Mouse (Mus musculus) olfactory bulb, adult 2 months (tissue): ENCODE measurements around the gene Dusp10. TPM values are rescaled to one million over a fixed set of nuclear protein-coding genes. Genes with fewer than 3 reads are reported as not detected.

ENCODE experiments used
- H3K27ac ChIP-seq: fragments of 200-500 bp; 2 replicates; pipeline ENCODE4 v1.5.1; 2012; ENCODE audit warnings: low read depth, low read length; ENCODE audit not compliant: insufficient read depth
- H3K4me1 ChIP-seq: fragments of 200-500 bp; 2 replicates; pipeline ENCODE4 v1.6.1; 2012; ENCODE audit warnings: low read length; ENCODE audit not compliant: control insufficient read depth, insufficient read depth
- H3K4me3 ChIP-seq: fragments of 200-500 bp; 2 replicates; pipeline ENCODE4 v1.5.1; 2012; ENCODE audit warnings: mild to moderate bottlenecking, low read depth, low read length, moderate library complexity; ENCODE audit not compliant: insufficient read depth
- CTCF ChIP-seq: fragments of 200-500 bp; IDR thresholded peaks from 2 replicates; pipeline ENCODE4 v1.5.1; 2012; ENCODE audit warnings: low read depth, mild to moderate bottlenecking, low read length, moderate library complexity; ENCODE audit not compliant: insufficient read depth
- POLR2A ChIP-seq: fragments of 200-500 bp; IDR thresholded peaks from 2 replicates; pipeline ENCODE4 v1.6.1; 2012; ENCODE audit warnings: mild to moderate bottlenecking, low read depth, low read length, moderate library complexity; ENCODE audit not compliant: insufficient read depth
- WGBS: fragments of 180-500 bp; shearing (Covaris S2); methylation state at CpG from one replicate; pipeline ENCODE4 v1.1.7; 2018; 5-methylcytosine and 5-hydroxymethylcytosine counted together
- polyA plus RNA-seq: library from polyadenylated mRNA; stranded (reverse); fragments of >200 nt; gene quantifications from 2 replicates; pipeline ENCODE4 v1.2.4, GENCODE M21; 2012; ENCODE audit warnings: low replicate concordance; ENCODE audit not compliant: missing spikeins, insufficient read depth, insufficient read length

The Dusp10 gene
- polyA plus RNA-seq, 1 experiment: not detected

DNA sequence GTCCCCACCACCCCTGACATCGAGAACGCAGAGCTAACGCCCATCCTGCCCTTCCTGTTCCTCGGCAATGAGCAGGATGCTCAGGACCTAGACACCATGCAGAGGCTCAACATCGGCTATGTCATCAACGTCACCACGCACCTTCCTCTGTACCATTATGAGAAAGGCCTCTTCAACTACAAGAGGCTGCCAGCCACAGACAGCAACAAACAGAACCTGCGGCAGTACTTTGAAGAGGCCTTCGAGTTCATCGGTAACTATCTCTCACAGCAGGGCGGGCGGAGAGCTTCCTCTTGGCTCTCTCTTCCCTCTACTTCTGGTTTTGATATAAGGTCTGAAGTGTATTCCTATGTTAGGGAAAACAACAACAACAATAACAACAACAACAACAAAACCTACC, 55.9 kb downstream of the Dusp10 start:
- Histone ChIP-seq H3K4me1 (peaks cover 10% of the 10 kb centered on the region), H3K4me3 (no peak overlapping the region), H3K27ac (no peak overlapping the region)
- no peak for TF ChIP-seq CTCF
- TF ChIP-seq POLR2A: no peak
- WGBS: 97% methylated on average over 12 of the region's 12 CpGs

DNA sequence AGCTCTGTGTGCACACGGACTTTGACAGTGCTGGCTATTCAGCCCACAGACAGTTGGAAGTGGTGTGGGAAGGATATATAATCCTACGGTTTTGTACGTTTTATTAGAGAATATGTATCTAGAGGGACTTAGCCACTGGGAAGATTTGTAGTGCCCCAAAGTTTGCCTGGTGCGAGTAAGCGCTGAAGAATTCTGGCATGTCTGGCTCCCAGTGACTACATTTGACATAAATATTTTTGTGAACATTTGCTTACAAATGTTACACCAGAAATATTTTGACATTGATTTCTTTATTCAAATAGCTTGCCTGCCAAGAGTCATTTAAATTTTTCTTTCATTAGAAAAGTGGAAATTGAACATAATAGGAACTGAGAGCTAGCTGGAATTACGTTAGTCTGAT, 63.0 kb downstream of the Dusp10 start:
- no peak overlapping the region for H3K4me3 ChIP-seq
- no peak overlapping the region for H3K27ac ChIP-seq
- no peaks in the 10 kb centered on the region for H3K4me1 ChIP-seq
- TF ChIP-seq CTCF: no peak
- TF ChIP-seq POLR2A: no peak
- 83% methylated on average over 6 of the region's 6 CpGs for WGBS

DNA sequence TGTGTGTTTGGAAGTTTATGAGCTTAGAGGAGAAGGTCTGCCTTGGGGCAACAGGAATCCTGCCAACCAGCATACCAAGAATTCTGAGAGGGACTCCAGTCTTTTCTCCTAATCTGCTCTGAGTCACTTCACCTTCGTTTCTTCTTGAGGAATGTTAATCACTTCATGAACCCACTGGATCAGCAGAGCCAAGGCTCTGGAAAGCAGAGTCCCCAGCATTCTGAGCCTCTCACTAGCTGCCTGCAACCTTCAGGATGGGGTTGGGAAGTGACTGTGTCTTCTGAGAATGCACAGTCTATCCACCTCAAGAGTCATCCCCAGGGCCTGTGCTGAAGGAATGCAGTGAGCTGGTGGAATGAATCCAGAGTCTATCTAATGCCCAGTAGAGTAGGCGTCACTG, 63.7 kb downstream of the Dusp10 start:
- H3K27ac ChIP-seq: no peak overlapping the region
- WGBS: 47% methylated on average over 2 of the region's 2 CpGs

DNA sequence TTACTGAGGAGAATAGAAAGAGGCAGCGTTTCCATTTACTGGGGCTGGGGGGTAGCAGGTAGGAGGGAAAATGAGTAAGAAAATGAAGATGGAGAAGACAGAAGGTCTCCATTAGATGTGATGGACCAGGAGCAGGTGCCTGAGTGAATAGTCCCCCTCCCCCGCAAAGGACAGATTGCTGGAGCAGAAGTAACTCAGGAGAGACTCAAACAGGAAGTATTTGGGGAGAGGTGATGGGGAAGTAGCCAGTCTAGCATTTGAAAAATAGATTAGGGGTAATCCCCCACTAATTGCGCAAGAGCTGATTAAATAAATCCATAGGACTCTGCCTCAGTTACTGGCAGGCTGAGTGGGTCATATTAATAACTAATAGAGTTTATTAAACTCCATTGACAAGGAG, 66.2 kb downstream of the Dusp10 start:
- 93% methylated on average over 3 of the region's 3 CpGs for WGBS
- H3K4me3 ChIP-seq: no peak overlapping the region

More for the DNA sequence above, 63.7 kb downstream of the Dusp10 start:
- H3K4me1 ChIP-seq: no peaks in the 10 kb centered on the region
- H3K4me3 ChIP-seq: no peak overlapping the region
- TF ChIP-seq CTCF (no peak), POLR2A (no peak)

DNA sequence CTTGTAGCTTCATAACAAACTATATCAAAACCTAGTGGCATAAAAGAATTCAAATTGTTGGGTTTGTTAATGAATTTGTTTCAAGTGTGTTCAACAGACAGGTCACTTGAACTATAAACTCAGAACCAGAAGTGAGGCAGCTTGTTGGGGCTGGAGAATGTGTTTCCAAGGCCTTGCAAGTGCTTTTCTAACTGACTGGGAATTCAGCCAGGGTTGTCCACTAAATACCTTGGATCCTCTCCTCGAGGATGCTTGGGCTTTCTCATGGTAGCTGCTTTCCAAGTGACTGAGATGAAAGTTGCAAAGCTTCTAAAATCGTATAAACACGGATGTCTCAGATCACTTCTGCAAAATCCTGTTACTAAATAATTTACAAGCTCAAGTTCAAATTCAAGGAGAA, 69.6 kb downstream of the Dusp10 start:
- TF ChIP-seq CTCF: no peak
- TF ChIP-seq POLR2A: no peak
- WGBS: 49% methylated on average over 3 of the region's 3 CpGs
- no peak overlapping the region for H3K4me3 ChIP-seq

More for the DNA sequence above, 66.2 kb downstream of the Dusp10 start:
- TF ChIP-seq POLR2A (no peak), CTCF (no peak)
- Histone ChIP-seq H3K4me1 (no peaks in the 10 kb centered on the region), H3K27ac (no peak overlapping the region)

DNA sequence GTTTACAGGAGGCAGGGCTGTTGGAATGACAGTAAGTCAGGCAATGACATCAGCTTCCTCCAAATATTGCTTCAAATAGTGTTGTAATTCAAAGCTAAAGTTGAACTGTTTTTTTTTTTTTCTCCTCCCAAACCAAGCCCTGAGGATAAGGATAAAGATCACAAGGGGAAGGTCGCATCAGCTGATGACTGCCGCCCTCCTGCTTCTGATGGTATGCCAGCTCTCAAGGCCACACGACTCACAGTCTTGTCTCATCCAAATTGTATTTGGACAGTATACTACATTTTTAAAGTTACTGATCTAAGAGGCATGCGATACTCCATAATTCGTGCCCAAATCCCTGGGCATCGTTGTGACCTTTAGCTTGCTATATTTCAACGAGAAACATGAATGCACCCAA, 70.1 kb downstream of the Dusp10 start:
- Histone ChIP-seq H3K4me1 (no peaks in the 10 kb centered on the region), H3K27ac (no peak overlapping the region), H3K4me3 (no peak overlapping the region)
- no peak for TF ChIP-seq CTCF
- no peak for TF ChIP-seq POLR2A
- 86% methylated on average over 7 of the region's 7 CpGs for WGBS

More for the DNA sequence above, 69.6 kb downstream of the Dusp10 start:
- H3K4me1 ChIP-seq: no peaks in the 10 kb centered on the region
- H3K27ac ChIP-seq: no peak overlapping the region

DNA sequence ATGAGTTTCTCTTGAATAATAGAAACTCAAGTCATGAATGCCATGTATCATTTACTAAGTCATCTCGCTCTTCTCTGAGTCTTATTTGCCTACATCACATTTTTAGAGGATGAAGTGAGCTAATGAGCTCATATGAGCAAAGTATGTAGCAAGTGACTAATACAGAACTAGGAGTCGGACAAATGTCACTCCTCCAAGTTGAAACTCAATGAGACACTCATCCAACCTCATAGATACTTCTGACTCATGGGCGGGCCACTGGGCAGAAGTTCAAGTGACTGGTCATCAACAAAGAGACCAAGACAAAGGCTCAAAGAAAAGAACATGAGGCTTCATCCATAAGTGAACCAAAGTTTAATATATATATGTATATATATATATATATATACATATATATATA, 71.9 kb downstream of the Dusp10 start:
- no peak overlapping the region for H3K4me3 ChIP-seq
- H3K4me1 ChIP-seq: no peaks in the 10 kb centered on the region
- WGBS: 96% methylated on average over 3 of the region's 3 CpGs
- no peak overlapping the region for H3K27ac ChIP-seq
- TF ChIP-seq CTCF (no peak), POLR2A (no peak)

DNA sequence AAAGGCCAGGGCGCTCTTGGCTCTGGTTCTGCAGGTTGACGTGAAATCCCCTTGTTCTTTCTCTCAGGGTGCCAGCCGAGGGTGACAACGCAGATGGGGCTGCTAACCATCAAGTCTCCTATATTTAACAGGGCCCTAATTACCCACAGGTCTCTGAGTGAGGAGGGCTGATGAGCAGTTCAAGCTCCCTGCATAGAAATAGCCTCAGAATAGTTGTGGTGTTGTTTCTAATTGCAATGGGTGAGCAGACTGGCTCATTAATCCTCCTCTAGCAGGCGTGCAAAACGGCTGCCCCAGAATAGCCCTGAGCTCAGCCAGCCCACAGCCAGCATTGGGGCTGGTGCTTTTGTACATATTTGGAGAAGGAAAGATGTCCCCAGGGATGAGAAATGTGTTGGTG, 77.4 kb downstream of the Dusp10 start:
- 34% methylated on average over 6 of the region's 6 CpGs for WGBS
- H3K27ac ChIP-seq: peak overlapping the region; percentile 57
- peaks cover 5% of the 10 kb centered on the region for H3K4me1 ChIP-seq
- TF ChIP-seq POLR2A (no peak), CTCF (no peak)
- no peak overlapping the region for H3K4me3 ChIP-seq

DNA sequence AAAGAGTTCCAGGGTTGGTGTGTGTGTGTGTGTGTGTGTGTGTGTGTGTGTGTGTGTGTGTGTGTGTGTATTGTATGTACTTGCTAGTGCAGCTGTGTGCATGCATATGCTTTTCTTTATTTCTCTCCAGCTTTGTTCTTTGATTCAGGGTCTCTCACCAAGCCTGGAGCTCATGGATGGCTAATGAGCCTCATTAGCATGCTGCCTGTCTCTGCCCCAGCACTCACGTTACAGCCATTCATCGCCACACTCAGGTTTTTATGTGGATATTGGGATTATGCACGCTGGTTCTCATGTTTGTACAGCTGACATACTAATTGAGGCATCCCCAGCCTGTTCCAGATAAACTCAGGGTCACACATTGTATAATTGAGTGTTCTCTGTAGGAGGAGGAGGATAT, 81.8 kb downstream of the Dusp10 start:
- Histone ChIP-seq H3K4me1 (peaks cover 5% of the 10 kb centered on the region), H3K27ac (no peak overlapping the region), H3K4me3 (no peak overlapping the region)
- WGBS: 51% methylated on average over 3 of the region's 3 CpGs
- no peak for TF ChIP-seq CTCF
- TF ChIP-seq POLR2A: no peak

DNA sequence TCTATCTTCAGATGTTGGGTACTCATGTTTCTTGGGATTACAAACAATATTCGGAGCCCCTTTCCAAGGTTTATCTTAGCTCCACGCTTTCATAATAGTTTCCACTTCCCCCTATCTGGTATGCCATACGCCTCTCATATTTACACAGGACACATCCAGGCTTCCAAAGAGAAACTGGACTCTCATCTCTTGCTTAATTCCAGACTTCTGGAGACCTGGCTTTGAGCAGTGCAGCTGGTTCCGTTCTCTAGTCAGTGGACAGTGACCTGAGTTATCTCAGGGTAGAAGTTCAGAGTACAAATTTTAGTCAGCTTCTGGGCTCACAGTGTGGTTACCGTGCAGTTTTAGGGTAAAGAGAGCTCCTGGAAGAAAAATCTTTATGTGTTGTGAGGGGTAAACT, 87.3 kb downstream of the Dusp10 start:
- 93% methylated on average over 5 of the region's 5 CpGs for WGBS
- TF ChIP-seq POLR2A (no peak), CTCF (no peak)
- no peak overlapping the region for H3K27ac ChIP-seq
- H3K4me1 ChIP-seq: no peaks in the 10 kb centered on the region
- H3K4me3 ChIP-seq: no peak overlapping the region
